Mouse (Mus musculus) G1E (cell line): ENCODE results near the gene Prkcb.

ENCODE experiments used
- CTCF ChIP-seq: IDR thresholded peaks from 2 replicates; pipeline ENCODE4 v1.5.1; 2012; ENCODE audit warnings: low read depth, low read length, inconsistent platforms, mixed read lengths
- GATA1 ChIP-seq: IDR thresholded peaks from 2 replicates; pipeline ENCODE4 v1.6.1; 2012; ENCODE audit warnings: borderline replicate concordance, low read length, inconsistent platforms, mixed read lengths

- TF ChIP-seq GATA1, result no peak
- no peak for TF ChIP-seq CTCF
These were observed at the start of gene Prkcb for GRCm38 (mm10) chr7:122288605-122289242.
